In genomic region chr1:165094871-165095270, GRCm38 (mm10) we compare ENCODE assay signal across 18 mouse cellular contexts.
DNase-seq lines count a peak whose midpoint lies in the region; ATAC-seq lines count a peak whose summit lies in the region.
"Had no signal": no experiment of that assay in that cellular context is flagged by ENCODE, and none has a peak within 500 bp of the region (broad histone marks: within the 10 kb centered on the region; RNA-seq: fewer than 3 reads in every experiment).

No protein-coding gene starts in this region.

- peak; percentile 70 for DNase-seq in heart, adult 11 months
- no peak for DNase-seq in heart, adult 18-20 months
- DNase-seq in limb, embryonic 10.5 days (ENCODE audit: low spot score): no peak
- DNase-seq in midbrain, embryonic 14.5 days: no peak
- no peak for DNase-seq in adrenal gland, postnatal 25 days
- DNase-seq: adrenal gland, postnatal 10 days; cerebellum, adult 2 months; gastrocnemius, adult 2 months; heart, postnatal 36 days; kidney, postnatal 10 days; spleen, adult 18-20 months; thymus, adult 18-20 months had no signal

- no peaks in the 10 kb centered on the region for H3K9me3 ChIP-seq in limb, embryonic 12.5 days
- no peaks in the 10 kb centered on the region for H3K9me3 ChIP-seq in limb, embryonic 10.5 days (replicated peaks)
- H3K9me3 ChIP-seq in hindbrain, embryonic 12.5 days (replicated peaks): no peaks in the 10 kb centered on the region
- no peaks in the 10 kb centered on the region for H3K9me3 ChIP-seq in midbrain, embryonic 14.5 days (ENCODE audit: control insufficient read depth, low read length)
- H3K9me3 ChIP-seq: limb, embryonic 13.5 days had no signal

- peak; percentile 15; the same call in 1 of the 2 replicates for ATAC-seq in limb, embryonic 12.5 days (ENCODE audit: insufficient number of reproducible peaks, insufficient read depth, low FRiP score, low TSS enrichment, low read depth)
- ATAC-seq in hindbrain, embryonic 12.5 days (ENCODE audit: low FRiP score): peak; percentile 73
- peak; percentile 46; the same call in 1 of the 2 replicates for ATAC-seq in midbrain, embryonic 14.5 days (ENCODE audit: low FRiP score, low TSS enrichment)
- ATAC-seq: intestine, postnatal 0 days had no signal

- no peak overlapping the region for H3K9ac ChIP-seq in limb, embryonic 12.5 days (replicated peaks)
- no peak overlapping the region for H3K9ac ChIP-seq in hindbrain, embryonic 12.5 days
- H3K9ac ChIP-seq in midbrain, embryonic 14.5 days (replicated peaks; ENCODE audit: low read length): no peak overlapping the region
- H3K9ac ChIP-seq: limb, embryonic 13.5 days; liver, embryonic 14.5 days had no signal

- H3K27me3 ChIP-seq in limb, embryonic 12.5 days: no peaks in the 10 kb centered on the region
- no peaks in the 10 kb centered on the region for H3K27me3 ChIP-seq in limb, embryonic 10.5 days (ENCODE audit: low read depth, poor library complexity, severe bottlenecking)
- H3K27me3 ChIP-seq in hindbrain, embryonic 12.5 days: no peaks in the 10 kb centered on the region
- no peaks in the 10 kb centered on the region for H3K27me3 ChIP-seq in midbrain, embryonic 14.5 days (ENCODE audit: control insufficient read depth, insufficient read depth, low read length)

- no peak overlapping the region for H3K27ac ChIP-seq in limb, embryonic 12.5 days
- H3K27ac ChIP-seq in limb, embryonic 10.5 days: no peak overlapping the region
- H3K27ac ChIP-seq in hindbrain, embryonic 12.5 days: no peak overlapping the region
- H3K27ac ChIP-seq in midbrain, embryonic 14.5 days (replicated peaks; ENCODE audit: low read depth, low read length): no peak overlapping the region
- H3K27ac ChIP-seq: gastrocnemius, adult 2 months; layer of hippocampus, adult 2 months; limb, embryonic 13.5 days; liver, embryonic 14.5 days had no signal

- H3K4me1 ChIP-seq in limb, embryonic 12.5 days (replicated peaks): 0 out of 2 replicates have a peak, but pooled peaks cover 3% of the 10 kb centered on the region
- peaks cover 14% of the 10 kb centered on the region for H3K4me1 ChIP-seq in limb, embryonic 10.5 days
- H3K4me1 ChIP-seq in hindbrain, embryonic 12.5 days: peaks cover 22% of the 10 kb centered on the region
- peaks cover 17% of the 10 kb centered on the region for H3K4me1 ChIP-seq in midbrain, embryonic 14.5 days (ENCODE audit: control insufficient read depth, insufficient read depth, low read length)

- H3K4me2 ChIP-seq in limb, embryonic 12.5 days: no peak overlapping the region
- H3K4me2 ChIP-seq in hindbrain, embryonic 12.5 days (replicated peaks): no peak overlapping the region
- no peak overlapping the region for H3K4me2 ChIP-seq in midbrain, embryonic 14.5 days (ENCODE audit: low read length)
- H3K4me2 ChIP-seq: limb, embryonic 13.5 days had no signal

- no peaks in the 10 kb centered on the region for H3K36me3 ChIP-seq in limb, embryonic 12.5 days
- H3K36me3 ChIP-seq in limb, embryonic 10.5 days: no peaks in the 10 kb centered on the region
- no peaks in the 10 kb centered on the region for H3K36me3 ChIP-seq in hindbrain, embryonic 12.5 days
- no peaks in the 10 kb centered on the region for H3K36me3 ChIP-seq in midbrain, embryonic 14.5 days (ENCODE audit: control insufficient read depth, insufficient read depth, low read length)
- H3K36me3 ChIP-seq: limb, embryonic 13.5 days had no signal

- H3K4me3 ChIP-seq in limb, embryonic 12.5 days (replicated peaks): no peak overlapping the region
- no peak overlapping the region for H3K4me3 ChIP-seq in limb, embryonic 10.5 days
- no peak overlapping the region for H3K4me3 ChIP-seq in hindbrain, embryonic 12.5 days
- no peak overlapping the region for H3K4me3 ChIP-seq in midbrain, embryonic 14.5 days (replicated peaks; ENCODE audit: low read depth, low read length)
- H3K4me3 ChIP-seq: gastrocnemius, adult 2 months; layer of hippocampus, adult 2 months; limb, embryonic 13.5 days had no signal

- WGBS in limb, embryonic 12.5 days: 31% methylated on average over 7 of the region's 7 CpGs
- WGBS in limb, embryonic 10.5 days: 45% methylated on average over 7 of the region's 7 CpGs
- WGBS in hindbrain, embryonic 12.5 days: 23% methylated on average over 7 of the region's 7 CpGs
- 12% methylated on average over 7 of the region's 7 CpGs for WGBS in midbrain, embryonic 14.5 days

Comparison
In these comparisons a context has a peak if more than half of its experiments do, and no peak if none do; other contexts are left out.
1. ATAC-seq: peak in every context shown above with its lines; median percentile 73 in hindbrain, embryonic 12.5 days; 46 in midbrain, embryonic 14.5 days; 15 in limb, embryonic 12.5 days.